Mouse (Mus musculus) layer of hippocampus, adult 8-10 months (tissue): ENCODE measurements around the gene Mafg. TPM values are rescaled to one million over a fixed set of nuclear protein-coding genes. Genes with fewer than 3 reads are reported as not detected.

Experiments used
- DNase-seq, 2 experiments: peaks; one replicate each; pipeline ENCODE4 v3.0.0; 2022; ENCODE audit warnings: low spot score in 2 of 2
- total RNA-seq, 4 experiments: library from RNA; stranded (reverse); gene quantifications; 2 replicates each; pipeline ENCODE4 v1.2.4; 2022

The Mafg gene
- total RNA-seq, 4 experiments from 2014 or later, result 70.7 to 89.1 (median 77.4) TPM

DNA sequence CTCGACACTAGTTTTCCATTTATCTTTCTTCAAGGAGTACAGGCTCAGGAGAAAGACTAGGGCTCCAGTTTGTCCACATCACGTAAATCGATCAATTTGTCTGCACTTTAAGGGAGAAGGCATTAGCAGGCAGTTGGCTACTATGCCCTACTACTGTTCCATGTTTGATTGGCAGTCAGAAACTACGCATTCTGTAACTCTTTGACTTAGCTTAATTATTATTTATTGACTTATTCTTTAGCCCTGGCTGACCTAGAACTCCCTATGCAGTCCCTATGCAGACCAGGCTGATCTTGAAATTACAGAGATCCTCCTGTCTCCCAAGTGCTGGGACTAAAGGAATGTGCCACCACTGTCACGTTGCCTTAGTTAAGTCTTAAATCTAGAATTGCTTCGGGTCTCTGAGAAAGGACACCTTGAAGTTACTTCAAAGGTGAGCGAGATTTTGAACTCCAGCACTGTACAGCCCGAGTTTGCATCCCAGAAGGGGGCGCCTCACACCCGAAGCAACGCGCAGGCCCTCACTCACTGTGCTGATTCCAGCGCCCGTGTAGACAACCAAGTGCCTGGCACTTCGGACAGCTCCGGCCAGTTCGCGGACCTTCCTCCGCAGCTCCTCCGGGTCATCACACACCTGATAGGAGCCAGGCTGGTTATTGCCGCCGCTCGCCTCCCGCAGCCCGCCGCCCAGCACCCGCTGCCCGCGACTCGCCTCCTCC is 9.3 kb downstream of the Mafg start:
- DNase-seq, result peak in 1 of 2 experiments; percentile 62

DNA sequence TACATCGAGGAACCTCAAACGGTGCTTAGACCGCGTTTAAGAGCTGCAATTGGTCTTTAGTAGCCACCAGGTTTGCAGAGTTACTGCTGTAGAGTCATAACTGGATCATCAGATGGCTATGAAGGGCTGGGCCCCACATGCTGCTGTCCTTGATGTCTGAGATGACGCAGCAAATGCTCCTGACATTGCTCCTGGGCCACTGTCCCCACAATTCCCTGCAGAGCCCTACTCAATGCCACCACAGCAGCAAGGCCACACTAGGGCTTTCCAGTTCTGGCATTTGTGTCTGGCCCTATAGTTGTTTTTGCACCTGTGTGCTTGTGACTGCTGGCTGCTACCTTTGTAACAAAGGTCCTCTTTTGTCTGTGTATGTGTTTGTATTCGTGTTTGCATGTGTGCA is 10.6 kb downstream of the Mafg start:
- no peak for DNase-seq

DNA sequence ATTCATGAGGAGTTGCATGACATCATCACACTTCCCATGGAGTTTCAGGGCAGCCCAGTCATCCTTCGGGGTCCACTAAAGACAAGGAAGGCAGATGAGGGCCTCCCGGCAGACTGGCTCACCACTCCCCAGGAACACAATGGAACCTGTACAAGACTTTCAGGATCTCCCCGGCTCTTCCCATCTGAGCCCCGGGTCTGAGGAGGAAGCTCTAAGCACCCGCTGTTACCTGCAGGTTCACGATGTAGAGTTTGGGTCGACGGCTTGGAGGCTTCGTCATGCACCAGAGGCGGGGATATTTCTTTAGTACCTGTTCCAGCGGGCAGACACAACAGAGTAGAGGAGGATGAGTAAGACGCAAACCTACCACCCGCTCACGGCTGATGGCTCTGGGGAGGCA is 13.2 kb downstream of the Mafg start:
- no peak for DNase-seq

DNA sequence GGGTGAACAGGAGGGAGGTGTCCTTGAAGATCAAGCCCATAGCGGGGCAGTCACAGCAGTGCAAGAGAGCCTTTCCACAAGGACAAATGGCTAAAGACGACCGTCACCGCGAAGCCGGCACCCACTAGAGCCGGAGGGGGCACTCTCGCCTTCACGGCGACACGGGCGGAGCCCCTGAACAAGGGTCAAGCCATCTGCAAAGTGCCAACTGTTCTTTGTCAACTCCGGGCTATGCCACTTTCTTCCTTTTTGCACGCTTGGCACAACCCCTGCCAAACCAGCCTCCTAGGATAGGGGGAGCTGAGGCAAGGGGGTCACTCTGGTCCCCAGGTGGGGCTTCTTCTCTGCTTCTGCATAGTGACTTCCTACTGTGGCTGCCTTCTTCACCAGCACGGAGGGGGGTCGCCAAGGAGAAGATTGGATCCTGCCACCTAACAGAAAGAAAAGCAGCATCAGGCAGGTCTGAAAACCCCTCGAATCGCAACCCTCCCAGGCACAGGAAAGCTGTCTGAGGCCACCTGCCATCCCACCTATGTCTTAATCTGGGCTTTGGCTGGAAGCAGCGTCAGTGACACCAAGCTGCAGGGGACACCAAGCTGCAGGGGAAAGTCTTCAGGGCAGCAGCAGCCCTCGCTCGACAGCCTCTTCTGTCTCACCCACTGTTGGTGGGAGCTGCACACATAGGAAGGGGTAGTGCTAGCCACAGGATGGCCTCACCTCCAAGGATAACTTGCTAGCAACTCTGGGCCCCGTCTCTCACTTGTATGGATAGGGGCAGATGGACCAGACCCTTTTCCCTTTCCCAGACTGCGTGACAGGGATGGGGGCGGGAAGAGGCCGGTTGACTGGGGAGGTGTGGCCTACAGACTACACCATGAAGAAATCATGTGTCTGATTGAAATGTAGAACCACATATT is 14.5 kb downstream of the Mafg start:
- DNase-seq, result no peak

DNA sequence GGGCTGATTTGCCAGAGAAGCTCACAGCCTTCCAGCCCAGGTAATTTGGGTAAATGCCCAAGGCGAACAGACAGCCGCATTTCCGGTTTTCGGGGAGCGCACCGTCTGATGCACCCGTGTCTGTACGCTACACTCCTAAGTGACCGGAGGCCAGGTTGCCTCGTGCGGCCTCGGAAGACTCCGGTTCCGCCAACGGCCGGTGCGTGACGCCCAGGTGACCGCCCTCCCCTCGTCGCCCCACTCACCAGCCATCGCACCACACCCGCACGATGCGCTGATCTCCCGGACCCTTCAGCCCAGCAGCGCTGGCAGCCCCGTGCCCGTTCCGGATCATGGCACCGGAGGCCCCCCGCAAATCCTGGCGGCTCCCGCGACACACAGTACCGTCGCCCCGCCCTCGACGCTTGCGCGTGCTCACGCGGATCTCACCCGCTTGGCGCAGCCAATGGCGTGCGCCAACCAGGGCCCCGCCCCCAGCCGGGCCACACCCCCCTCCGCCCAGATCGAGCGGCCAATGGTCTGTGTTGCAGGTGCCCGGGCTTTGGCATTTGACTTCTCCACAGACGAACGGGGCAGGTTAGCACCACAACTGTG is 15.8 kb downstream of the Mafg start, which contains the start of gene Pcyt2:
TSS of gene Pcyt2 (minus strand) at position 418 of the 594 bp plus-strand sequence.
- DNase-seq, result peak; percentile 83 to 86

DNA sequence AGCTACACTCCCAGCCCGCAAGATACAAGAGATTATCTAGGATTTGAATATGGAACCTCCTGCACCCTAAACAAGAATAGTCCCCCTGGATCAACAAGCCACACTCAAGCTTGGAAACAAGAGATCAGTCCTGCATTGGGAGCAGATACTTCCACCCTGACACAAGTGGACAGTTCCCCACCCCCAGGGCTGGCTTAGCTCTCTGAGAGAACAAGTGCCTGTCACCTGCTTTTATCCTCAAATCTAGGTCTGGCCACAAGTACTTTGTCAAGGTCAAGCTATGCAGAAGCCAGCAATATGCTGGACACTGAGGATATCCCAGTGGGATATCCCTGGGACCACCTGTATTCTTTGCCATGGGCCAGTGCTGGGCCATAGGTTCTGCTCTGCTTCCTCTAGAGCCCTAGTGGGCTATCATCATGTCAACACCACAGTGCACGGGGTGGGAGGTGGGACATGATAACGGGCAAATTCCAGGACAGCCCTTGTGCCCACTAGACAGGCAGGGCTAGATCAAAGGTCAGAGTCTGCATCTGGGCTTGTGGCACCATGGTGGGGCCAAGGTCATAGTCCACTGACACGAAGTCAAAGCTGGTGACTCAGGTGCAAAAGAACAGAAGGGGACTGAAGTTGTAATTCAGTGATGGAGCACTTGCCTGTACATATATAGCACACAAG is 16.6 kb downstream of the Mafg start:
- DNase-seq, result no peak

DNA sequence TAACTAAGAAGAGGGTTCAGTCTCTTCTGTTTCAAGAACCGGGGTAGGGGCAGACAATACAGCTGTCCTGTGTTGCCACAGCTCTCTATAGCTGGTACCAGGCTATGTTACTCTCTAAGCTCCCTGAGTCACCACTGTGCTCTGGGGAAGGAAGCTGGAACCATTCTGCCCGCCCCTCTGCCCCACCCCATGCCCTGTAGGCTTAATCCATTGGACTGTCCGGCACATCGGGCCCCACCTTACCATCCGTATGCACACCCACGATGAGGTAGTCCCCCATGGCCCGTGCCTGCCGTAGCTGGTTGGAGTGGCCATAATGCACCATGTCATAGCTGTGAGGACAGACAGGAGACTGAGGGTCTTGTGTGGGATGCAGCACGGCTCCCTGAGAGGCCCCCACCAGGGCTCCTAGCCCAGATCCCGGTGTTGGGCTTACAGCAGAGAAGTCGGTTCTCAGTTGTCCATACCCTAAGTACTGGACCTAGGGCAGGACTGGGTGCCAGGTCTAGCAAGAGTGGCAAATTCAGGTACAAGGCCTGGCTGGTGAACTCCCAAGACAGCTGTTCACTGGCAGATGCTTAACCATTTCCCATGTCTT is 17.7 kb downstream of the Mafg start:
- DNase-seq, result no peak

DNA sequence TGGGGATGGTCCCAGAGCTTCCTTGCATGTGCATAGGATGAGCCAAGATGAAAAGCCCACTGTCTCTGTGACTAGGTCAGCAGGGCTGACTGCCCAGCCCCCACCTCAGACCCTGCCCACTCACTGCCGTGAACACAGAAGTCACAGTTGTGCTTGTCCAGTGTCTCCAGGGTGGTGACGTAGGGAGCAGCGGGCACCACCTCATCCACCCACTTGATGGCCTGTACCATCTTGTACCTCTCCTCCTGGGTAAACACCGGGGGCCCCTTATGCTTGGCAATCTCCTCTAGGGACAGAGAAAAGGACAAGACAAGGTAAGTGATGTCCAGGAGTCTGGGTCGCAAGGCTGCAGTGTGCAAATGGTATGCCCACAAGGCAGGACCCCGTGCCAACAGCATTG is 18.2 kb downstream of the Mafg start:
- DNase-seq, result no peak

DNA sequence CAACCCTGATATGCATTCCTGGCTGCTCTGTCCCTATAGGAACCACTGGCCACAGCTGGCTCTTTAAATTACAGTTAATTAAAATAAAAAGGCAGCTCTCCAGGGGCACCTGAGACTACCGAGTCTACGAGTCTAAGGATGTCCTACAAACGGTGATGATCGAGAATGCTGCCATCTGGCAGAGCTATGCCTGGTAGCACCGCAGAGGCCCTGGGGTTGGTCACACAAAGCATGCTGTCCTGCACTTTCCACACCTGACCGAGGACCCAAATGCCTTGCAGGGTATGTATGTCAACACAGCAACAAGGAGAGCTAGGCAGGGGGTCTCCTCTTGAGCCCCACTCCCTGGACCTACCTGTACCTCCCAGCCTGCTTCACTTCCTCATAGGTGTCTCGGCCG is 19.4 kb downstream of the Mafg start:
- no peak for DNase-seq

DNA sequence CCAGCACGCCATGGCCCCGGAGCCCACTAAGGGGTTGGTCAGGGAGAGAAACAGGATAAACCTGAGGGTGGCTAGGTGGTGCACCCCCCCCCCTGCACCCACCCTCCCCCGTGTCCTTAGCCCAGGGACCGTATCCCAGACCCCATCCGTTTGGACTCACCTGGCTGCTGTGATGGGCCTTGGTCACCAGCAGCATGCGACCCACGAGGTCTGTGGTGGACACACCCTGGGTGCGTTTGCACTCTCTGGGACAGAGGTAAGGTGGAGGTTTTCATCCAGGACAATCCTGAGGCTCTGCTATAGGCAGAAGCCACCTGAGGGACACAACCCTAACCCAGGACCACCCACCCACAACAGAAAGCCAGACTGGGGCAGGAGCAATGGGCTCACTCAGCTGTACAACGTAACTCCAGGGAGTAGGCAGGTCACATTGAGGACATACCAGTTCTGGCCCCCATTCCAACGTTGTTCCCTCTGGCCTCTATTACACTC is 19.9 kb downstream of the Mafg start:
- no peak for DNase-seq

DNA sequence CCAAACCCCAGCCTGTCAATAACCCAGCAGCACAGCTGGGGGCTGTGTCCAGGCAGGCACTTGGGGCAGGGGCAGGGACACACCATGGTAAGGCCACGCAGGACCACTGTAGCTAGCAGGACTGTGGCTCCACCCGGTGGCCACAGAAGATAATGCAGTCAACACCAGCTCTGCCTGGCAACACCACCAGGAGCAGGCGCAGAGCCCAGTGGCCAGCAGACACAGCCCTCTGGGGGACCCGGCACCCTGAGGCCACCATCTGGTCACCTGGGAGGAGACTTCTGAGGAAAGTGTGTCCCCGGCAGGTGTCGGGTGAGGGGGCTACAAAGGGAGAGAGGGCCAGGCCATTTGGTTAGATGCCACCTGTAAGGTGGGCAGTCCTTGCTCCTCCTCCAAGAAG is 20.6 kb downstream of the Mafg start:
- DNase-seq, result peak in 1 of 2 experiments; percentile 72

DNA sequence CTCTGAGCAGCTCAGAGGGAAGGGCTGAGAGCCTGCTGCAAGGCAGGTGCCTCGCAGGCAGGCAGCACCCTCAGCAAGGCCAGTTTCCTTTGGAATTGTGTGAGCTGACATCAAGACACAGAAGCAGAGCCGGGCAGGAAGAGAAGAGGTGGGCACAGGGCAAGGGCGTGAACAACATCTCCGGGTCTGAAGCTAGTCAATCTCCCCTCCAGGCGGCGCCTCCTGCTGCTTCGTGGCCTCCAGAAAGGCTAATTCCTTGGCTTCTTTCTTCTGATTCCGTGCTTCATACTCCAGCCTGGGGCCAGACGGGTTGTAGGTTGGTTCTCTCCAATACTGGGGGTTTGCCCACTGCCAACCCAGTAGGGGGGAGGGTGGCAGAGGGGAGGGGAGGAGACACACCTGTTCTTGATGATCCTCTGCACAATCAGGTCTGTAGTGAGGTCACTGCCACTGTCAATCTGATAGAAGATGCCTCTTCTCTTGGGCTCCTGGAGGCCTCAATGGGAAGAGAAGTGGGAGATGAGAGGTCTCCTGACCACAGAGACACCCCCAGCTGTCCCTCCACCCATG is 22.8 kb downstream of the Mafg start:
- DNase-seq, result no peak

DNA sequence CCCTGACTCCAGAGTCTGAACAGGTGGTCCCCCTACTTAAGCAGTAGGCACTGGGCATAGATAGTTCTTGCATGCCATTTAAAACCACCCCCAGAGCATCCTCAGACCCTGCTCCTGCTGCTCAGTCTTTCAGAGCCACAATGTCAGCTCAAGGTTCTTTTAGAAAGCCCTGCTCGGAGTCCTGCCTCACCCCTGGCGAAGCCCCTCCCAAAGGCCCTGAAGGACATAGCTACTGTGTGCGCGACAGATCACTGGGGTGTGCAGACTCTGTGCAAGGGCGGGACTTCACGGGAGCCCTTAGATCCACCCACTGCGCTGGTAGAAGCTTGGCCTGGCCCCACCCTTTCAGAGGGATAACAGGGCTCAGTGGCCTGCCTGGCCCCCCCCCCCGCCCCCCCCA is 24.1 kb downstream of the Mafg start:
- DNase-seq, result no peak

DNA sequence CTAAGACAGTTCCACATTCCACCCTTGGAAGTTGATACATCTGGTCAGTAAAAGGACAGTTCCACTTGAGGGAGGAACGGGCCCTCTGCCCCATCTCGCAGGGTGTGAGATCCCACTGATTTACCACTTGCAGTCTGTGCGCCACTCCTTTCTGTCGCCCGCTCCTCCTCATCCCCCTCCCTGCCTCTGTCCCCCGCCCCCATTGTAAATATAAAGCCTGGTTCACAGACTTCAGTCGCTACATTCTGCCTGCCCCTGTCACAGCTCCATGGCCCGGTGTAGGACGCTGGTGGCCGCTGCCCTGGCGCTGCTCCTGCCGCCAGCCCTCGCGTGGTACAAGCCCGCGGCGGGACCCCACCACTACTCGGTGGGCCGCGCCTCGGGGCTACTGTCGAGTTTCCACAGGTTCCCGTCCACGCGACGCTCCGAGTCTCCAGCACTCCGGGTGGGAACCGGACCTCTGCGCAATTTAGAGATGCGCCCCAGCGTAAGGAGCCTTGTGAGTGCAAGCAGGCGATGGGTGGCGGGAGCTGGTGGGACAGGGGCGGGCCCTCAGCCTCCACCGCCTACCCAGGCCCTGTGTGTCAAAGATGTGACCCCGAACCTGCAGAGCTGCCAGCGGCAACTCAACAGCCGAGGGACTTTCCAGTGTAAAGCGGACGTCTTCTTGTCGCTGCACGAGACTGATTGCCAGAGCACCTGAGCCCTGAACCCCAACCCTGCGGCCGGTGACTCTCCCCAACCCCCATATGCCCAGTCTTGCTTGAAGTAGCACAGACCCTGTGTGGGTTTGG is 25.0 kb downstream of the Mafg start, which contains the start of gene Npb:
TSS of gene Npb (plus strand) at position 237 of the 794 bp plus-strand sequence.
- DNase-seq, result no peak

DNA sequence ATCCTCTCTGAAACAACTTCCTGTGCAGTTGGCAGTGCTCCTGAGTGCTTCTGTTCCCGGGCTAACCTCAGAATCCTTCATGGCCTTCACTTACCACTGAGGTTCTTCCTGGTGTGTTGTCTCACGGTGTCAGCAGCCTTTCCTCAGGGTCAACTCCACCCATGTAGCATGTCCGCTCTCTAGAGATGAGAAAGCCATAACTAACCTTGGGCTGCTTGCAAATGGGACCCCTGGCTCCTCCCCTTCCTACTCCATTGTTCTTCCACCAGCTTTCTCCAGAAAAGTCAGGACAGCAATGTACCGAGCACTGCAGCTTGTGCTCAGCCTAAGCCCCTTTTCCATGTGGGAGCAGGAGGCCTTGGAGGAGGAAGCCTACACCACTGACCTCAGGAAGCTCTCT is 26.6 kb downstream of the Mafg start:
- DNase-seq, result no peak

DNA sequence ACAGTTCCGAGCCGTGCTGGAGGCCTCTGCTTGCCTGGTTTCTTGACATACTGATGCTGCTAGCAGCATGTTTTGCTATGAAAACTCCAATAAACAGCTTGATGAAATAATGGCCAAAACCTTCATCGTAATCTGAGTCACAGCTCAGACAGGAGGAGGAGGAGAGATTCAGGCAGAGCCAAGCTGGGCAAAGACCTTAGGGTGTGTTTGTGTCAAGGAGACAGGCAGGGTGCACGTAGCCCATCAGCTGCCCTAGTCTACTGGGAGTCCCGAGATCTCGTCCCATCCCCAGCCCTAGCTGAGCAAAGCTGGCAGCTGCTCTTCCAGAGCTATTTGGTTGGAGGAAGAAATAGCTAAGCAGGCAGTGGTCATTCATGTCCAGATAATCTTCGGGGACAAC is 27.7 kb downstream of the Mafg start:
- no peak for DNase-seq

DNA sequence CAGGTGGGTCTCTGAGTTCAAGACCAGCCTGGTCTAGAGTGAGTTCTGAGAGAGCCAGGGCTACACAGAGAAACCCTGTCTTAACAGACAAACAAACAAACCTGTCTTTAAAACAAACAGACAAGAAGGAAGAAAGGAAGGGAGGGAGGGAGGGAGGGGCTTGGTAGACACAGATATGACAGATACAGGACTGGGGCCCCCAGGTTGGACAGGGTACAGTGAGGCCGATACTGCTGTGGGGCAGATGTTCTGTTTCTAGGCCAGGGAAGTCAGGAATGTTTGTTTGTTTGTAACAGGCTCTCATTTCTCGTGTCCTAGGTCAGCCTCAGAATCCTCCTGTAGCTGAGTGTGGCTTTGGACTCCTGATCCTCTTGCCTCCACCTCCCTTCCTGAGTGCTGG is 29.9 kb downstream of the Mafg start:
- DNase-seq, result no peak

DNA sequence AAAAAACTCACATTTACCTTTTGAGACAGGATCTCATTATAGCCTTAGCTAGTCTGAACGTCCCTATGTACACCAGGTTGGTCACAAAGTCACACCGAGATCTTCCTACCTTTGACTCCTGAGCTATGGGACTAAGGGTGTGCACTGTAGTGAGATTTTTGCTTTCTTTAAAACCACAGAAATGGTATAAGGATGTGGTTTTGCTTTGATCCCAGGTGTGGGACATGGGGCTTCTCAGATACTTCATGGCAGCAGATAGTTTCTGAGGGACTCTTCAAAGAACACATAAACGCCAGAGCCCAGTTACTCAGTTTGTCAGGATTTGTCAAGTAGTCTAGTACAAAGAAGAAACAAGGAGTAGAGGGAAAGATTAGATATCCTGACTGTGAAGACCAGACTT is 32.7 kb downstream of the Mafg start:
- no peak for DNase-seq

DNA sequence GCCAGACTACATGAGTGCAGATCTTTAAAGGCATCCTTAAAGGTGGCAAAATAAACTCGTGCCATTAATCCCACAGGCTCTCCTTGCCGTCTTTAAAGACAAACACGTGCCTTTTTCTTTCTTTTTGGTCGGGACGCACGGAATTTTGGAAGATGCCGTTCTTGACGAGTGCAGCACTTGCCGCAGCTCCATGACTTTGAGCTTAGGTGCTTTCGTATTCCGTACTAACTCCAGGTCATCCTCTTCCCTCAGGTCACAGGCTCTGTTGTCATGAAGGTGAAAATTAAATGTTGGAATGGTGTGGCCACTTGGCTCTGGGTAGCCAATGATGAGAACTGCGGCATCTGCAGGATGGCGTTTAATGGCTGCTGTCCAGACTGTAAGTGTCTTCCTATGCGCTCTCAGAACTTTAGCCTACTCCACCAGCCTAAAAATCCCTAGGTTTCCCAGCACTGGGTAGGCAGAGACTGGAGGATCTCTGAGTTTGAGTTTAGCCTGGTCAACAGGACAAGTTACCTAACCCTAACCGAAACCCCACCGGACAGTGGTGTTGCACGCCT is 34.3 kb downstream of the Mafg start:
- no peak for DNase-seq
